In genomic region chr3:14903380-14903779, GRCm38 (mm10) we compare ENCODE assay signal across 24 mouse cellular contexts. TPM values are rescaled to one million over a fixed set of nuclear protein-coding genes. Genes with fewer than 3 reads are reported as not detected.
A peak's percentile ranks its signal among the peaks of the same experiment; 100 is the strongest.
DNase-seq lines count a peak whose midpoint lies in the region; ATAC-seq lines count a peak whose summit lies in the region.
"Had no signal": no experiment of that assay in that cellular context is flagged by ENCODE, and none has a peak within 500 bp of the region (broad histone marks: within the 10 kb centered on the region; RNA-seq: fewer than 3 reads in every experiment).

No protein-coding gene starts in this region.

- no peak overlapping the region for H3K4me2 ChIP-seq in lung, embryonic 15.5 days
- no peak overlapping the region for H3K4me2 ChIP-seq in liver, embryonic 15.5 days
- H3K4me2 ChIP-seq: embryonic facial prominence, embryonic 13.5 days; heart, embryonic 11.5 days; hindbrain, embryonic 12.5 days; hindbrain, embryonic 15.5 days had no signal

- peak; percentile 28; the same call in 1 of the 2 replicates for ATAC-seq in lung, embryonic 15.5 days (ENCODE audit: borderline replicate concordance, extremely low read depth, low FRiP score, low TSS enrichment)
- ATAC-seq in erythroid progenitor cell, adult 5-6 weeks (replicated peaks; ENCODE audit: low FRiP score, poor library complexity, severe bottlenecking), result 0 out of 2 replicates have a peak, but pooled peaks have one; percentile 15
- ATAC-seq in liver, embryonic 15.5 days (ENCODE audit: insufficient read depth), result peak; percentile 23; the same call in 1 of the 2 replicates
- no peak for ATAC-seq in megakaryocyte, adult 5-6 weeks (ENCODE audit: poor library complexity, severe bottlenecking)
- ATAC-seq: CD4-positive, CD25-positive, alpha-beta regulatory T cell, adult 4 months; forebrain, embryonic 14.5 days had no signal

- H3K4me3 ChIP-seq in lung, embryonic 15.5 days, result no peak overlapping the region
- H3K4me3 ChIP-seq in liver, embryonic 15.5 days (replicated peaks), result no peak overlapping the region
- H3K4me3 ChIP-seq: embryonic facial prominence, embryonic 10.5 days; embryonic facial prominence, embryonic 13.5 days; heart, adult 2 months; hindbrain, embryonic 12.5 days; hindbrain, embryonic 15.5 days had no signal

- H3K27ac ChIP-seq in lung, embryonic 15.5 days, result no peak overlapping the region
- H3K27ac ChIP-seq in liver, embryonic 15.5 days (replicated peaks), result 0 out of 2 replicates have a peak overlapping the region, but pooled peaks have one; percentile 20
- H3K27ac ChIP-seq: embryonic facial prominence, embryonic 10.5 days; embryonic facial prominence, embryonic 13.5 days; heart, adult 2 months; hindbrain, embryonic 12.5 days; hindbrain, embryonic 15.5 days had no signal

- DNase-seq in lung, adult 18-20 months, result no peak
- no peak for DNase-seq in Muller cell, postnatal 12 days (ENCODE audit: inconsistent ontology term)
- DNase-seq in adrenal gland, postnatal 25 days, result no peak
- DNase-seq: adrenal gland, adult 2 months; adrenal gland, postnatal 14 days; cerebellum, adult 11-12 months; cerebellum, adult 8-10 months; cerebellum, postnatal 10 days; cerebellum, postnatal 36 days; embryo, embryonic 11 days; gastrocnemius, postnatal 10 days; gastrocnemius, postnatal 36 days; heart, adult 2 months had no signal

- no peaks in the 10 kb centered on the region for H3K27me3 ChIP-seq in lung, embryonic 15.5 days
- no peaks in the 10 kb centered on the region for H3K27me3 ChIP-seq in liver, embryonic 15.5 days
- H3K27me3 ChIP-seq: embryonic facial prominence, embryonic 13.5 days; hindbrain, embryonic 12.5 days; hindbrain, embryonic 15.5 days had no signal

- 99% methylated on average over 3 of the region's 3 CpGs for WGBS in lung, embryonic 15.5 days
- WGBS in liver, embryonic 15.5 days (ENCODE audit: insufficient replicate concordance), result 91% methylated on average over 3 of the region's 3 CpGs

- H3K4me1 ChIP-seq in lung, embryonic 15.5 days, result 0 out of 2 replicates have a peak, but pooled peaks cover under 1% of the 10 kb centered on the region
- 0 out of 2 replicates have a peak, but pooled peaks cover 2% of the 10 kb centered on the region for H3K4me1 ChIP-seq in liver, embryonic 15.5 days (replicated peaks)
- H3K4me1 ChIP-seq: embryonic facial prominence, embryonic 13.5 days; hindbrain, embryonic 12.5 days; hindbrain, embryonic 15.5 days had no signal

- H3K9ac ChIP-seq in lung, embryonic 15.5 days, result no peak overlapping the region
- no peak overlapping the region for H3K9ac ChIP-seq in liver, embryonic 15.5 days
- H3K9ac ChIP-seq: embryonic facial prominence, embryonic 13.5 days; hindbrain, embryonic 12.5 days; hindbrain, embryonic 15.5 days had no signal

- H3K36me3 ChIP-seq in lung, embryonic 15.5 days, result peaks cover 55% of the 10 kb centered on the region
- peaks cover 74% of the 10 kb centered on the region for H3K36me3 ChIP-seq in liver, embryonic 15.5 days (replicated peaks)
- H3K36me3 ChIP-seq: embryonic facial prominence, embryonic 10.5 days; embryonic facial prominence, embryonic 13.5 days; hindbrain, embryonic 12.5 days; hindbrain, embryonic 15.5 days had no signal

- H3K9me3 ChIP-seq in lung, embryonic 15.5 days, result no peaks in the 10 kb centered on the region
- no peaks in the 10 kb centered on the region for H3K9me3 ChIP-seq in liver, embryonic 15.5 days (replicated peaks)
- H3K9me3 ChIP-seq: embryonic facial prominence, embryonic 10.5 days; embryonic facial prominence, embryonic 13.5 days; hindbrain, embryonic 12.5 days; hindbrain, embryonic 15.5 days had no signal

RNA-seq across cellular contexts. Expression of gene Car2, which starts 17.3 kb away (rescaled TPM):
- polyA plus RNA-seq in lung, embryonic 15.5 days (2015; fragmentation: Nextera tagmentation; extraction: Ambion mirVana), result 392 and 393 TPM in 2 replicates
- 2,420 and 2,713 TPM in 2 replicates for total RNA-seq in erythroid progenitor cell, adult 5-6 weeks (2015; ENCODE audit: low replicate concordance)
- total RNA-seq in erythroid progenitor cell, adult 5-6 weeks (2017; ENCODE audit: low replicate concordance), result 2,109 and 2,592 TPM in 2 replicates
- 2,386 and 2,474 TPM in 2 replicates for polyA plus RNA-seq in liver, embryonic 15.5 days (2015; fragmentation: Nextera tagmentation; extraction: Ambion mirVana)
- 33.1 and 41.1 TPM in 2 replicates for total RNA-seq in adrenal gland, postnatal 25 days (2021)
- total RNA-seq in megakaryocyte, adult 5-6 weeks (2015), result 31.5 and 53.6 TPM in 2 replicates
- total RNA-seq in megakaryocyte, adult 5-6 weeks (2017), result 25.5 and 51.5 TPM in 2 replicates

RNA-seq across cellular contexts. Expression of gene Car3, which starts 40.1 kb away (rescaled TPM):
- 2.1 and 3.3 TPM in 2 replicates for polyA plus RNA-seq in lung, embryonic 15.5 days (2015; fragmentation: Nextera tagmentation; extraction: Ambion mirVana)
- total RNA-seq in erythroid progenitor cell, adult 5-6 weeks (2015; ENCODE audit: low replicate concordance), result 0.72 and 3.8 TPM in 2 replicates
- not detected in 2 replicates for total RNA-seq in erythroid progenitor cell, adult 5-6 weeks (2017; ENCODE audit: low replicate concordance)
- polyA plus RNA-seq in liver, embryonic 15.5 days (2015; fragmentation: Nextera tagmentation; extraction: Ambion mirVana), result 140 and 151 TPM in 2 replicates
- 710 and 875 TPM in 2 replicates for total RNA-seq in adrenal gland, postnatal 25 days (2021)
- total RNA-seq in megakaryocyte, adult 5-6 weeks (2015), result 0.64 TPM in 1 of 2 replicates, not detected in the other
- 0.07 TPM in 1 of 2 replicates, not detected in the other for total RNA-seq in megakaryocyte, adult 5-6 weeks (2017)
- polyA plus RNA-seq: CD4-positive, CD25-positive, alpha-beta regulatory T cell, adult 4 months had no signal

Comparison
In these comparisons a context has a peak if more than half of its experiments do, and no peak if none do; other contexts are left out.
1. RNA of gene Car2, which starts 17.3 kb away (total RNA-seq): 2,109 to 2,713 TPM in erythroid progenitor cell, adult 5-6 weeks; 33.1 to 41.1 TPM in adrenal gland, postnatal 25 days and 25.5 to 53.6 TPM in megakaryocyte, adult 5-6 weeks; every median in the first group is over 10 times any median in the second.
2. RNA of gene Car3, which starts 40.1 kb away (total RNA-seq): 710 to 875 TPM in adrenal gland, postnatal 25 days; 0.72 to 3.8 TPM in erythroid progenitor cell, adult 5-6 weeks and 0.07 to 0.64 TPM in megakaryocyte, adult 5-6 weeks; every median in the first group is over 100 times any median in the second.